In genomic region chr7:43462851-43463250, GRCm38 (mm10) we compare ENCODE assay signal across 28 mouse cellular contexts. TPM values are rescaled to one million over a fixed set of nuclear protein-coding genes. Genes with fewer than 3 reads are reported as not detected.
DNase-seq lines count a peak whose midpoint lies in the region; ATAC-seq and TF ChIP-seq lines count a peak whose summit lies in the region.
"Had no signal": no experiment of that assay in that cellular context is flagged by ENCODE, and none has a peak within 500 bp of the region (broad histone marks: within the 10 kb centered on the region; RNA-seq: fewer than 3 reads in every experiment).

Gene Vsig10l (plus strand): TSS chr7:43463151.

- H3K9ac ChIP-seq in hindbrain, embryonic 14.5 days: no peak within 1 kb of the TSS
- H3K9ac ChIP-seq in hindbrain, embryonic 11.5 days (ENCODE audit: low read depth, low read length): no peak within 1 kb of the TSS
- no peak within 1 kb of the TSS for H3K9ac ChIP-seq in neural tube, embryonic 14.5 days (replicated peaks; ENCODE audit: low read depth, low read length)
- H3K9ac ChIP-seq in stomach, postnatal 0 days (ENCODE audit: low read length): 0 out of 2 replicates have a peak within 1 kb of the TSS, but pooled peaks have one; percentile 23
- H3K9ac ChIP-seq: embryonic facial prominence, embryonic 13.5 days; forebrain, embryonic 12.5 days; heart, embryonic 15.5 days; liver, embryonic 14.5 days; lung, embryonic 15.5 days had no signal

- ATAC-seq in hindbrain, embryonic 14.5 days (ENCODE audit: low FRiP score): no peak
- ATAC-seq in hindbrain, embryonic 11.5 days (ENCODE audit: low FRiP score): no peak
- no peak for ATAC-seq in neural tube, embryonic 14.5 days (ENCODE audit: low read depth)
- ATAC-seq in stomach, postnatal 0 days (ENCODE audit: low FRiP score, low TSS enrichment): no peak
- ATAC-seq: intestine, postnatal 0 days; Patski had no signal

- TF ChIP-seq POLR2A in lung, adult 2 months (IDR thresholded peaks at IDR 0.05; ENCODE audit: borderline replicate concordance, extremely low read depth, low read depth, low read length): no peak

- DNase-seq in hindbrain, embryonic 14.5 days (ENCODE audit: low spot score): no peak
- DNase-seq in hindbrain, embryonic 11.5 days (ENCODE audit: low spot score): no peak
- no peak for DNase-seq in lung, adult 2 months
- DNase-seq in lung, adult 18-20 months: no peak
- no peak for DNase-seq in neural tube, embryonic 10.5 days (ENCODE audit: extremely low spot score, low spot score)
- no peak for DNase-seq in stomach, postnatal 0 days (ENCODE audit: low spot score)
- DNase-seq in cerebellum, postnatal 14 days: no peak
- DNase-seq: adrenal gland, postnatal 10 days; cerebellum, adult 11 months; cerebellum, adult 9-10 months; embryo, embryonic 11 days; gastrocnemius, postnatal 14 days; kidney, adult 9 months; kidney, postnatal 10 days; layer of hippocampus, postnatal 36 days; left cerebral cortex, postnatal 4 days; liver; thymus, adult 18-20 months; thymus, postnatal 25 days had no signal

- peak; percentile 61 for TF ChIP-seq EP300 in stomach, postnatal 0 days (optimal IDR thresholded peaks at IDR 0.05)

- H3K4me3 ChIP-seq in hindbrain, embryonic 14.5 days (replicated peaks; ENCODE audit: low read length): no peak within 1 kb of the TSS
- H3K4me3 ChIP-seq in hindbrain, embryonic 11.5 days (ENCODE audit: low read depth, low read length): no peak within 1 kb of the TSS
- H3K4me3 ChIP-seq in lung, adult 2 months (replicated peaks; ENCODE audit: extremely low read depth, low read depth, low read length): no peak within 1 kb of the TSS
- no peak within 1 kb of the TSS for H3K4me3 ChIP-seq in neural tube, embryonic 14.5 days (ENCODE audit: low read depth, low read length)
- H3K4me3 ChIP-seq in stomach, postnatal 0 days (ENCODE audit: low read depth, low read length): no peak within 1 kb of the TSS
- H3K4me3 ChIP-seq: embryonic facial prominence, embryonic 13.5 days; erythroblast, embryonic 14.5 days; forebrain, embryonic 12.5 days; heart, embryonic 15.5 days; lung, embryonic 15.5 days had no signal

- no peak within 1 kb of the TSS for H3K27ac ChIP-seq in hindbrain, embryonic 14.5 days
- H3K27ac ChIP-seq in hindbrain, embryonic 11.5 days (ENCODE audit: low read depth, low read length): no peak within 1 kb of the TSS
- H3K27ac ChIP-seq in neural tube, embryonic 14.5 days (ENCODE audit: low read depth, low read length): no peak within 1 kb of the TSS
- peak within 1 kb of the TSS; percentile 63; the same call in 1 of the 2 replicates for H3K27ac ChIP-seq in stomach, postnatal 0 days (replicated peaks)
- H3K27ac ChIP-seq: embryonic facial prominence, embryonic 13.5 days; forebrain, embryonic 12.5 days; heart, embryonic 15.5 days; liver, embryonic 14.5 days; lung, embryonic 15.5 days had no signal

- H3K4me1 ChIP-seq in hindbrain, embryonic 14.5 days (replicated peaks; ENCODE audit: control insufficient read depth, insufficient read depth, low read length): peaks cover 13% of the 10 kb centered on the region; the same call in 1 of the 2 replicates
- H3K4me1 ChIP-seq in hindbrain, embryonic 11.5 days (replicated peaks; ENCODE audit: control insufficient read depth, insufficient read depth, low read length): 0 out of 2 replicates have a peak, but pooled peaks cover 2% of the 10 kb centered on the region
- H3K4me1 ChIP-seq in lung, adult 2 months (ENCODE audit: control insufficient read depth, insufficient read depth, low read length): peaks cover 5% of the 10 kb centered on the region; the same call in 1 of the 2 replicates
- 0 out of 2 replicates have a peak, but pooled peaks cover 3% of the 10 kb centered on the region for H3K4me1 ChIP-seq in neural tube, embryonic 14.5 days (ENCODE audit: control insufficient read depth, insufficient read depth, low read length)
- 0 out of 2 replicates have a peak, but pooled peaks cover 2% of the 10 kb centered on the region for H3K4me1 ChIP-seq in stomach, postnatal 0 days (replicated peaks; ENCODE audit: control insufficient read depth, insufficient read depth)

- H3K27me3 ChIP-seq in hindbrain, embryonic 14.5 days (ENCODE audit: control insufficient read depth, insufficient read depth, low read length): peaks cover 27% of the 10 kb centered on the region
- peaks cover 10% of the 10 kb centered on the region; the same call in 1 of the 2 replicates for H3K27me3 ChIP-seq in hindbrain, embryonic 11.5 days (ENCODE audit: control insufficient read depth, insufficient read depth, low read length)
- peaks cover 4% of the 10 kb centered on the region; the same call in 1 of the 2 replicates for H3K27me3 ChIP-seq in neural tube, embryonic 14.5 days (ENCODE audit: control insufficient read depth, insufficient read depth, low read length)
- no peaks in the 10 kb centered on the region for H3K27me3 ChIP-seq in stomach, postnatal 0 days (ENCODE audit: control insufficient read depth, insufficient read depth, low read length)
- H3K27me3 ChIP-seq: Patski had no signal

- no peaks in the 10 kb centered on the region for H3K36me3 ChIP-seq in hindbrain, embryonic 14.5 days (replicated peaks; ENCODE audit: control insufficient read depth, insufficient read depth)
- no peaks in the 10 kb centered on the region for H3K36me3 ChIP-seq in hindbrain, embryonic 11.5 days (ENCODE audit: control insufficient read depth, insufficient read depth, low read length)
- H3K36me3 ChIP-seq in neural tube, embryonic 14.5 days (ENCODE audit: control insufficient read depth, insufficient read depth, low read length): no peaks in the 10 kb centered on the region
- H3K36me3 ChIP-seq in stomach, postnatal 0 days (ENCODE audit: control insufficient read depth, insufficient read depth, low read length): no peaks in the 10 kb centered on the region
- H3K36me3 ChIP-seq: heart, embryonic 15.5 days had no signal

- no peak within 1 kb of the TSS for H3K4me2 ChIP-seq in hindbrain, embryonic 14.5 days (replicated peaks)
- no peak within 1 kb of the TSS for H3K4me2 ChIP-seq in hindbrain, embryonic 11.5 days (replicated peaks; ENCODE audit: low read depth, low read length)
- H3K4me2 ChIP-seq in neural tube, embryonic 14.5 days (ENCODE audit: low read depth, low read length): no peak within 1 kb of the TSS
- no peak within 1 kb of the TSS for H3K4me2 ChIP-seq in stomach, postnatal 0 days (replicated peaks; ENCODE audit: low read depth)
- H3K4me2 ChIP-seq: embryonic facial prominence, embryonic 13.5 days; forebrain, embryonic 12.5 days; heart, embryonic 15.5 days had no signal

- TF ChIP-seq CTCF in lung, adult 2 months (IDR thresholded peaks at IDR 0.05; ENCODE audit: insufficient read depth, low read length): no peak
- no peak for TF ChIP-seq CTCF in stomach, postnatal 0 days (IDR thresholded peaks at IDR 0.05; ENCODE audit: low read depth)

- 72% methylated on average over 4 of the region's 4 CpGs for WGBS in hindbrain, embryonic 14.5 days
- 62% methylated on average over 4 of the region's 4 CpGs for WGBS in hindbrain, embryonic 11.5 days
- whole genome bisulfite sequencing in lung, adult 2 months: 61% methylated on average over 4 of the region's 4 CpGs
- 73% methylated on average over 4 of the region's 4 CpGs for WGBS in neural tube, embryonic 14.5 days
- 59% methylated on average over 4 of the region's 4 CpGs for WGBS in stomach, postnatal 0 days

- H3K9me3 ChIP-seq in hindbrain, embryonic 14.5 days (ENCODE audit: control insufficient read depth, low read length): no peaks in the 10 kb centered on the region
- H3K9me3 ChIP-seq in hindbrain, embryonic 11.5 days (ENCODE audit: control insufficient read depth, low read length): no peaks in the 10 kb centered on the region
- no peaks in the 10 kb centered on the region for H3K9me3 ChIP-seq in neural tube, embryonic 14.5 days (ENCODE audit: control insufficient read depth, low read length)
- H3K9me3 ChIP-seq in stomach, postnatal 0 days (ENCODE audit: control insufficient read depth, low read length): no peaks in the 10 kb centered on the region
- H3K9me3 ChIP-seq: embryonic facial prominence, embryonic 13.5 days; forebrain, embryonic 12.5 days; heart, embryonic 15.5 days; lung, embryonic 15.5 days had no signal

RNA-seq across cellular contexts. Expression of gene Vsig10l, which starts in this region (rescaled TPM):
- polyA plus RNA-seq in hindbrain, embryonic 14.5 days (2014; fragmentation: Nextera tagmentation; extraction: Ambion mirVana): 15.6 and 17.8 TPM in 2 replicates
- polyA plus RNA-seq in hindbrain, embryonic 11.5 days (2014; fragmentation: Nextera tagmentation; extraction: Ambion mirVana): 2.6 and 2.8 TPM in 2 replicates
- 6.6 and 14.2 TPM in 2 replicates for polyA plus RNA-seq in lung, adult 2 months (2012; rRNA removed)
- 13.6 and 15.4 TPM in 2 replicates for polyA plus RNA-seq in neural tube, embryonic 14.5 days (2014; fragmentation: Nextera tagmentation; extraction: Ambion mirVana)
- polyA plus RNA-seq in stomach, postnatal 0 days (2015; fragmentation: Nextera tagmentation; extraction: Ambion mirVana): 36.1 and 40.5 TPM in 2 replicates
